Mouse (Mus musculus): ENCODE measurements around the gene Gm10837.

The Gm10837 gene

GRCm38 (mm10) chr14:122464763-122465741, 25.3 kb upstream of the Gm10837 start, which contains the start of gene Zic5:
Zic5 (minus strand) TSS chr14:122465677.
- DNase-seq (ENCODE audit: low spot score in 2 of 2): no peak

- no peak for DNase-seq (ENCODE audit: low spot score in 2 of 2)
Measured at GRCm38 (mm10) chr14:122465931-122466490, 24.4 kb upstream of the Gm10837 start.

- no peak for DNase-seq (ENCODE audit: low spot score in 2 of 2)
Measured at GRCm38 (mm10) chr14:122466756-122467362, 23.5 kb upstream of the Gm10837 start.

GRCm38 (mm10) chr14:122467926-122468841, 22.2 kb upstream of the Gm10837 start:
- no peak for DNase-seq (ENCODE audit: low spot score in 2 of 2)

GRCm38 (mm10) chr14:122468971-122469755, 21.2 kb upstream of the Gm10837 start:
- no peak for DNase-seq (ENCODE audit: low spot score in 2 of 2)

GRCm38 (mm10) chr14:122471449-122472085, 18.8 kb upstream of the Gm10837 start:
- no peak for DNase-seq (ENCODE audit: low spot score in 2 of 2)

- DNase-seq (ENCODE audit: low spot score in 2 of 2): no peak
Measured at GRCm38 (mm10) chr14:122472161-122472560, 18.2 kb upstream of the Gm10837 start.

- DNase-seq (ENCODE audit: low spot score in 2 of 2): no peak
Measured at GRCm38 (mm10) chr14:122472647-122473046, 17.7 kb upstream of the Gm10837 start.

GRCm38 (mm10) chr14:122473211-122473751, 17.1 kb upstream of the Gm10837 start:
- DNase-seq (ENCODE audit: low spot score in 2 of 2): no peak

GRCm38 (mm10) chr14:122474041-122474890, 16.1 kb upstream of the Gm10837 start:
- no peak for DNase-seq (ENCODE audit: low spot score in 2 of 2)

GRCm38 (mm10) chr14:122474891-122475556, 15.4 kb upstream of the Gm10837 start, which contains the start of gene Zic2:
Zic2 (plus strand) TSS chr14:122475435.
- no peak for DNase-seq (ENCODE audit: low spot score in 2 of 2)

GRCm38 (mm10) chr14:122475557-122476040, 14.8 kb upstream of the Gm10837 start:
- no peak for DNase-seq (ENCODE audit: low spot score in 2 of 2)

- no peak for DNase-seq (ENCODE audit: low spot score in 2 of 2)
Measured at GRCm38 (mm10) chr14:122476041-122476821, 14.2 kb upstream of the Gm10837 start.

GRCm38 (mm10) chr14:122476822-122477215, 13.6 kb upstream of the Gm10837 start:
- no peak for DNase-seq (ENCODE audit: low spot score in 2 of 2)

GRCm38 (mm10) chr14:122477261-122477671, 13.1 kb upstream of the Gm10837 start:
- no peak for DNase-seq (ENCODE audit: low spot score in 2 of 2)

GRCm38 (mm10) chr14:122477971-122478573, 12.3 kb upstream of the Gm10837 start:
- no peak for DNase-seq (ENCODE audit: low spot score in 2 of 2)

- DNase-seq (ENCODE audit: low spot score in 2 of 2): no peak
Measured at GRCm38 (mm10) chr14:122478574-122479011, 11.8 kb upstream of the Gm10837 start.

All from urinary bladder, postnatal 36 days (tissue).